Mouse (Mus musculus) heart, embryonic 12.5 days (tissue): ENCODE results near the gene Rnf2. TPM values are rescaled to one million over a fixed set of nuclear protein-coding genes. Genes with fewer than 3 reads are reported as not detected.
"Not testable (repeated sequence)": the region's sequence is repeated elsewhere in the genome, so short reads cannot be mapped to it uniquely, and the experiment has no call there.

Experiments
- ATAC-seq: fragments of 200-750 bp; cut with Nextera tagmentation; 2 replicates; pipeline ENCODE4 v1.8.0; 2017; ENCODE audit warnings: moderate TSS enrichment, moderate library complexity; ENCODE audit not compliant: insufficient number of reproducible peaks, low FRiP score
- H3K27ac ChIP-seq: fragments of 300-500 bp; sonication (generic); 2 replicates; pipeline ENCODE4 v1.5.1; 2016; ENCODE audit warnings: mild to moderate bottlenecking, moderate library complexity; ENCODE audit not compliant: poor library complexity, severe bottlenecking
- H3K27me3 ChIP-seq: fragments of 300-500 bp; sonication (generic); replicated peaks from 2 replicates; pipeline ENCODE4 v1.6.1; 2016; ENCODE audit warnings: mild to moderate bottlenecking, moderate library complexity
- H3K36me3 ChIP-seq: fragments of 300-500 bp; sonication (generic); 2 replicates; pipeline ENCODE4 v1.6.1; 2016; ENCODE audit warnings: mild to moderate bottlenecking, moderate library complexity
- H3K4me1 ChIP-seq: fragments of 300-500 bp; sonication (generic); replicated peaks from 2 replicates; pipeline ENCODE4 v1.6.1; 2016; ENCODE audit warnings: mild to moderate bottlenecking
- H3K4me2 ChIP-seq: fragments of 300-500 bp; sonication (generic); 2 replicates; pipeline ENCODE4 v1.6.1; 2016; ENCODE audit warnings: mild to moderate bottlenecking, moderate library complexity
- H3K4me3 ChIP-seq: fragments of 300-500 bp; sonication (generic); 2 replicates; pipeline ENCODE4 v1.5.1; 2016; ENCODE audit warnings: mild to moderate bottlenecking
- H3K9ac ChIP-seq: fragments of 300-500 bp; sonication (generic); 2 replicates; pipeline ENCODE4 v1.6.1; 2016; ENCODE audit warnings: mild to moderate bottlenecking, moderate library complexity
- H3K9me3 ChIP-seq: fragments of 300-500 bp; sonication (generic); replicated peaks from 2 replicates; pipeline ENCODE4 v1.6.1; 2016; ENCODE audit warnings: mild to moderate bottlenecking, moderate library complexity
- WGBS: fragments of 180-500 bp; shearing (Covaris S2); methylation state at CpG from one replicate; pipeline ENCODE4 v1.1.7; 2016; 5-methylcytosine and 5-hydroxymethylcytosine counted together
- polyA plus RNA-seq: library from polyadenylated mRNA; unstranded; fragments of >200 nt; fragmentation: Nextera tagmentation; extraction: Ambion mirVana; gene quantifications from 2 replicates; pipeline ENCODE4 v1.2.1, GENCODE M21; 2016

Rnf2 gene
- polyA plus RNA-seq, 1 experiment from 2014 or later = 83.1 TPM

- peaks cover 17% of the 10 kb centered on the region for H3K4me1 ChIP-seq
- H3K36me3 ChIP-seq = peaks cover 12% of the 10 kb centered on the region
- no peak overlapping the region for H3K27ac ChIP-seq
- no peaks in the 10 kb centered on the region for H3K27me3 ChIP-seq
- no peak overlapping the region for H3K4me2 ChIP-seq
- no peak overlapping the region for H3K9ac ChIP-seq
- H3K4me3 ChIP-seq = no peak overlapping the region
- 48% methylated on average over 5 of the region's 5 CpGs for WGBS
- ATAC-seq = no peak
- H3K9me3 ChIP-seq = no peaks in the 10 kb centered on the region
Observed at GRCm38 (mm10) chr1:151484754-151485153, 16.0 kb downstream of the Rnf2 start.

GRCm38 (mm10) chr1:151483568-151483967, 17.2 kb downstream of the Rnf2 start:
- no peak overlapping the region for H3K27ac ChIP-seq
- no peak overlapping the region for H3K4me3 ChIP-seq
- no peak for ATAC-seq
- peaks cover 12% of the 10 kb centered on the region for H3K4me1 ChIP-seq
- no peak overlapping the region for H3K9ac ChIP-seq
- peaks cover 12% of the 10 kb centered on the region for H3K36me3 ChIP-seq
- no peaks in the 10 kb centered on the region for H3K9me3 ChIP-seq
- 56% methylated on average over 1 of the region's 1 CpGs for WGBS
- H3K27me3 ChIP-seq = no peaks in the 10 kb centered on the region
- H3K4me2 ChIP-seq = no peak overlapping the region

- ATAC-seq = no peak
- H3K27me3 ChIP-seq = no peaks in the 10 kb centered on the region
- 94% methylated on average over 1 of the region's 1 CpGs for WGBS
Observed at GRCm38 (mm10) chr1:151482497-151482896, 18.3 kb downstream of the Rnf2 start.

GRCm38 (mm10) chr1:151472386-151472785, 28.4 kb downstream of the Rnf2 start:
- H3K4me3 ChIP-seq, H3K9me3 ChIP-seq, H3K9ac ChIP-seq, ATAC-seq, H3K27ac ChIP-seq, H3K4me1 ChIP-seq, H3K27me3 ChIP-seq, H3K4me2 ChIP-seq: not testable (repeated sequence)
- H3K36me3 ChIP-seq = peaks cover 77% of the 10 kb centered on the region
- WGBS = 88% methylated on average over 8 of the region's 8 CpGs

More at GRCm38 (mm10) chr1:151482497-151482896, 18.3 kb downstream of the Rnf2 start:
- H3K4me3 ChIP-seq = no peak overlapping the region
- H3K9ac ChIP-seq = no peak overlapping the region
- H3K4me1 ChIP-seq = peaks cover 12% of the 10 kb centered on the region
- H3K9me3 ChIP-seq = no peaks in the 10 kb centered on the region
- H3K36me3 ChIP-seq = peaks cover 13% of the 10 kb centered on the region
- H3K4me2 ChIP-seq = no peak overlapping the region
- no peak overlapping the region for H3K27ac ChIP-seq

- H3K4me1 ChIP-seq = no peaks in the 10 kb centered on the region
- H3K27ac ChIP-seq = no peak overlapping the region
- no peak overlapping the region for H3K9ac ChIP-seq
- H3K36me3 ChIP-seq = peaks cover 78% of the 10 kb centered on the region
- no peak for ATAC-seq
- H3K27me3 ChIP-seq = no peaks in the 10 kb centered on the region
- H3K9me3 ChIP-seq = no peaks in the 10 kb centered on the region
- no peak overlapping the region for H3K4me2 ChIP-seq
- 74% methylated on average over 7 of the region's 7 CpGs for WGBS
- no peak overlapping the region for H3K4me3 ChIP-seq
Observed at GRCm38 (mm10) chr1:151471429-151471828, 29.3 kb downstream of the Rnf2 start.

GRCm38 (mm10) chr1:151466571-151466970, 34.2 kb downstream of the Rnf2 start:
- 89% methylated on average over 4 of the region's 4 CpGs for WGBS
- peaks cover 42% of the 10 kb centered on the region for H3K36me3 ChIP-seq
- H3K4me3 ChIP-seq = no peak overlapping the region
- peaks cover 7% of the 10 kb centered on the region; the same call in 1 of the 2 replicates for H3K4me1 ChIP-seq
- no peaks in the 10 kb centered on the region for H3K27me3 ChIP-seq
- H3K9ac ChIP-seq = no peak overlapping the region
- H3K27ac ChIP-seq = no peak overlapping the region
- H3K4me2 ChIP-seq = no peak overlapping the region
- no peak for ATAC-seq
- H3K9me3 ChIP-seq = no peaks in the 10 kb centered on the region

GRCm38 (mm10) chr1:151464914-151465313, 35.8 kb downstream of the Rnf2 start:
- Histone ChIP-seq H3K36me3 (peaks cover 46% of the 10 kb centered on the region), H3K27me3 (no peaks in the 10 kb centered on the region), H3K4me1 (peaks cover 7% of the 10 kb centered on the region; the same call in 1 of the 2 replicates), H3K27ac (no peak overlapping the region), H3K9ac (no peak overlapping the region), H3K4me2 (no peak overlapping the region), H3K4me3 (no peak overlapping the region), H3K9me3 (no peaks in the 10 kb centered on the region)
- no peak for ATAC-seq
- WGBS = 38% methylated on average over 4 of the region's 4 CpGs

GRCm38 (mm10) chr1:151461265-151461664, 39.5 kb downstream of the Rnf2 start:
- Histone ChIP-seq H3K36me3 (peaks cover 50% of the 10 kb centered on the region), H3K27me3 (no peaks in the 10 kb centered on the region), H3K9ac (no peak overlapping the region), H3K9me3 (no peaks in the 10 kb centered on the region), H3K4me1 (peaks cover 7% of the 10 kb centered on the region; the same call in 1 of the 2 replicates), H3K27ac (no peak overlapping the region), H3K4me2 (no peak overlapping the region), H3K4me3 (no peak overlapping the region)
- no peak for ATAC-seq
- 83% methylated on average over 9 of the region's 9 CpGs for WGBS

- Histone ChIP-seq H3K27ac (no peak overlapping the region), H3K36me3 (peaks cover 74% of the 10 kb centered on the region), H3K4me3 (no peak overlapping the region), H3K9ac (no peak overlapping the region), H3K27me3 (no peaks in the 10 kb centered on the region), H3K4me2 (no peak overlapping the region), H3K9me3 (no peaks in the 10 kb centered on the region), H3K4me1 (no peaks in the 10 kb centered on the region)
- no peak for ATAC-seq
- 64% methylated on average over 5 of the region's 5 CpGs for WGBS
Observed at GRCm38 (mm10) chr1:151457087-151457486, 43.7 kb downstream of the Rnf2 start.

- Histone ChIP-seq H3K27me3 (no peaks in the 10 kb centered on the region), H3K27ac (no peak overlapping the region), H3K9ac (no peak overlapping the region), H3K4me2 (no peak overlapping the region), H3K9me3 (no peaks in the 10 kb centered on the region), H3K36me3 (peaks cover 76% of the 10 kb centered on the region), H3K4me3 (no peak overlapping the region), H3K4me1 (no peaks in the 10 kb centered on the region)
- 95% methylated on average over 11 of the region's 11 CpGs for WGBS
- no peak for ATAC-seq
Observed at GRCm38 (mm10) chr1:151451946-151452345, 48.8 kb downstream of the Rnf2 start.

GRCm38 (mm10) chr1:151450851-151451250, 49.9 kb downstream of the Rnf2 start:
- H3K9me3 ChIP-seq = no peaks in the 10 kb centered on the region
- WGBS = 94% methylated on average over 2 of the region's 2 CpGs
- H3K4me2 ChIP-seq = no peak overlapping the region
- H3K4me3 ChIP-seq = no peak overlapping the region
- H3K27me3 ChIP-seq = no peaks in the 10 kb centered on the region
- no peak overlapping the region for H3K9ac ChIP-seq
- no peak for ATAC-seq
- no peaks in the 10 kb centered on the region for H3K4me1 ChIP-seq
- peaks cover 78% of the 10 kb centered on the region for H3K36me3 ChIP-seq
- H3K27ac ChIP-seq = no peak overlapping the region

GRCm38 (mm10) chr1:151449866-151450265, 50.9 kb downstream of the Rnf2 start:
- ATAC-seq = no peak
- WGBS = 96% methylated on average over 10 of the region's 10 CpGs
- Histone ChIP-seq H3K4me2 (no peak overlapping the region), H3K4me1 (no peaks in the 10 kb centered on the region), H3K9ac (no peak overlapping the region), H3K9me3 (no peaks in the 10 kb centered on the region), H3K27me3 (no peaks in the 10 kb centered on the region), H3K27ac (no peak overlapping the region), H3K4me3 (no peak overlapping the region), H3K36me3 (peaks cover 84% of the 10 kb centered on the region)
